Mouse (Mus musculus): ENCODE results near the gene Uqcc1.

Gene Uqcc1

GRCm38 (mm10) chr2:155929531-155930442 is at the start of gene Uqcc1:
Gene Uqcc1, minus strand, starts transcription at chr2:155930310.
- peak; percentile 87 for DNase-seq (ENCODE audit: low spot score)

- DNase-seq (ENCODE audit: low spot score): no peak
Observed at GRCm38 (mm10) chr2:155979328-155979991, 49.4 kb upstream of the Uqcc1 start.

DNA sequence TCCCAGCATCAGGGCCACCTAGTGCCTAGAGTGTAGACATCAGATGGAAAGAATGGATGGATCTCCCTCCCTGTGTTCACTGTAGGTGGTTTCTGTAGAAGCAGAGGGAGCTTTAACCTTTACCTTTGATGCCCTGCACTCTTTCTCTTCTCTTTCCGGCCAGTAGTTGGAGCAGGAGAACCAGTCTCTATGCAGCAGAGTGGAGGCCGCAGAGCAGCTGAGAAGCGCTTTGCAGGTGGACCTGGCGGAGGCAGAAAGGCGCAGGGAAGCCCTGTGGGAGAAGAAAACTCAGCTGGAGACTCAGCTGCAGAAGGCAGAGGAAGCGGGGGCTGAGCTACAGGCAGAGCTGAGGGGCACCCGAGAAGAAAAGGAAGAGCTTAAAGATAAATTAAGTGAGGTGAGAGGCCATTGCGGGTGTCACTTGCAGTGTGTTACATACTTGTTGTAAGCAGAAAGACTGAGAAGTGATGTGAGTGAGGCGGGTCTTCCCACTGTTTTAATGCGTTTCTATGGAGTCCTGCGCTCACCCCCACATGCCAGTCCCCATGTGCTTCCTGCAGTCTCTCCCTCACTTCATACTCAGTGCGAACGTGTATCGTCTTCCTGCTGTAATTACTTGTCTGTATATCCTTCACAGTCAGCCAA is 44.1 kb upstream of the Uqcc1 start:
- DNase-seq (ENCODE audit: low spot score): no peak

- DNase-seq (ENCODE audit: low spot score): no peak
Observed at GRCm38 (mm10) chr2:155973348-155973747, 43.2 kb upstream of the Uqcc1 start.

- DNase-seq (ENCODE audit: low spot score): no peak
Observed at GRCm38 (mm10) chr2:155962991-155963390, 32.9 kb upstream of the Uqcc1 start.

DNA sequence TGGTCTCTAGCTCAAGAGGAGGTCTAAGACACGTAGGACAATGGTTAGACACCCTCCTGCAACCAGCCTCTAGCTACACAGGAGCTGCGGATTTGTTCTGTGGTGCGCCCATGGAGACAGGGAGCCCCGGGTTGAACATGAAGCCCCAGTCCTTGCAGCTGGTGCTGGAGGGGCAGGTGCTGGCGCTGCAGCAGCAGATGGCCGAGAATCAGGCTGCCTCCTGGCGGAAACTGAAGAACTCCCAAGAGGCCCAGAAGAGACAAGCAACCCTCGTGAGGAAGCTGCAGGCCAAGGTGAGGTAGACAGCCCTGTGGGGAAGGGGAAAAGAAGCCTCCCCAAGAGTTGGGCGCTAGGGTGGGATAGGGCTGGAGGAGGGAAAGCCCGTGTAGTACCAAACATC is 31.8 kb upstream of the Uqcc1 start:
- DNase-seq (ENCODE audit: low spot score): no peak

GRCm38 (mm10) chr2:155959981-155960380 is 29.9 kb upstream of the Uqcc1 start:
- DNase-seq (ENCODE audit: low spot score): no peak

DNA sequence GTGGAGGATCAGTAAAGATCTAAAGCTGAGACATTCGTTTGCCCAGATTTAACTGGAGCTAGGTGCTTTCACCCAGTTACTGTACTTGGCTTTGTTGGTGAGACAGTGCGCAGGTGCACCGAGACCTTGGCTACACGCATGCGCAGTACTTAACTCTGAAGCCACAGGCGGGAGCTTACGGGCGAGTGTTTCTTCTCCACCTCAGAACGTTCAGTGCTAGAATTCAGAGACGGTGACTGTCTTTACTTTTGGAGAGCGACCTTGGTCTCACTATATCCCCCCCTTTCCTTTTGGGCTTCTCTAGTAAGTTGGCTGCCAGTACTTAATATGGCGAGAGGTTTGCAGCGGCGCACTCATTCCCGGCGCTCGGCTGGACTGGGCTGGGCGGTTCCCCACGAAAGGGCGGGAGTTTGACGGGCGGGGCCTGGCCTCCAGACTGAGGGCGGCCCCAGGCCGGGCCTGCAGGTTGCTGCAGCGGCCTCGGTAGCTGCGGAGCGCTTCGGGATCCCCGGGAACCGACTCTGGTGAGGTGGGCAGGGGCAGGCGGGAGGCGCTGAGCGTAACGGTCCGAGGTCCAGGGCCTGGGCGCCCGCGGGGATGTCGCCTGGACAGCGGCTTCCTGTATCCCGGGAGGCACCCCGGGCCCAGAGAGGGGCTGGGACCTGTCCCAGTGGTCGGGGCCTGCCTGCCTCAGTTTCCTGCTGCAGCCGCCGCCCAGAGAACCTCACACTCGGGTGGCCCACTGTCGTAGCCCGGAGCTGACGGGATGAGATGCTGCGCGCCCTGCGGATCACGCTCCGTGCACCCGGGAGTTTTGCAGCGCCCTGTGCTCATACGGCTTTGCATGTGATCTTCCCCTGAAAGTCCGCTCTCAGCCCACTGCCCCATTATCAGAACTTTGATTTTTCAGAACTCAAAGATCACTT is 26.3 kb upstream of the Uqcc1 start, which contains the start of gene Cep250:
Gene Cep250, plus strand, starts transcription at position 325 of the 926 bp plus-strand sequence.
- DNase-seq (ENCODE audit: low spot score): peak; percentile 81

- peak; percentile 29 for DNase-seq (ENCODE audit: low spot score)
Observed at GRCm38 (mm10) chr2:155952006-155952405, 21.9 kb upstream of the Uqcc1 start.

GRCm38 (mm10) chr2:155949362-155949761 is 19.3 kb upstream of the Uqcc1 start:
- no peak for DNase-seq (ENCODE audit: low spot score)

- DNase-seq (ENCODE audit: low spot score): no peak
Observed at GRCm38 (mm10) chr2:155947390-155948002, 17.4 kb upstream of the Uqcc1 start.

GRCm38 (mm10) chr2:155946499-155946898 is 16.4 kb upstream of the Uqcc1 start:
- no peak for DNase-seq (ENCODE audit: low spot score)

DNA sequence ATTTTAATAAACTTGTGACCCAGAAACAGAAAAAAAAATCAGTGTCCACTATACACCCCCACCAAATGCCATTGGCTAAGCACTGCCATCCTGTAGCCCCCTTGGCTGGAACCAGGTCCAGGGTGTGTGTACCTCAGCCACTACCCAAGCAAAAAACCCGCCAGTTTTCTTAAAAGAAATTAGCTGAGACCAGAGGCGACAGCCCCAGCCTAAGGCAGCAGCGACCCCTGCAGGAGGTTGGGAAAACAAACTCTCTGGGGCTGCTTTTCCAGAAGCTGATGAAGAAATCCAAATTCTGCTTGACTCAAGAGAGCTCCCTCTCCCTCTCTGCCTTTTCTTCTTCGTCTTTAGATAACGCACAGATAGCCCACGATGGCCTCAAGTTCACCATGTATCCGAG is 16.0 kb upstream of the Uqcc1 start:
- DNase-seq (ENCODE audit: low spot score): peak; percentile 79

- no peak for DNase-seq (ENCODE audit: low spot score)
Observed at GRCm38 (mm10) chr2:155945580-155945979, 15.5 kb upstream of the Uqcc1 start.

DNA sequence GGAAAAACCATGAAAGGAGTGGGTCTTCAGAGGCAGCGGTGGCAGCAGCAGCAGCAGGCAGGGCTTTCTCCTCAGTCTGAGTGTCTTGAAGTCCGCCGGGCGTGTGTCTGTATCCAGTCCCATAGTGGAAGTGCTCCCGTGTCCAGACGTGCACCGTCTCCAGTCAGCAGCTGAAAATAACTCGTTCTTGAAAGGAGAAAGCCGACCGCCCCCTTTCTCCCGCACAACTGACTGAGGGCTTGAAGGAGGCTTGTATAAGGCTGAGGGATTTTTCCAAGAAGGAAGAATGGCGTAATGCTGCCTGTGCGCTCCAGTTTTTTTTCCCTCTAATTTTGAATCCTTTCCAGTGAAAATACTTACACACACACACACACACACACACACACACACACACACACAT is 15.0 kb upstream of the Uqcc1 start, which contains the start of gene Gdf5:
Gene Gdf5, minus strand, starts transcription at position 244 of the 400 bp plus-strand sequence.
- DNase-seq (ENCODE audit: low spot score): no peak

GRCm38 (mm10) chr2:155944685-155945084 is 14.6 kb upstream of the Uqcc1 start:
- DNase-seq (ENCODE audit: low spot score): no peak

- no peak for DNase-seq (ENCODE audit: low spot score)
Observed at GRCm38 (mm10) chr2:155943463-155943862, 13.4 kb upstream of the Uqcc1 start.

GRCm38 (mm10) chr2:155941697-155942442 is 11.8 kb upstream of the Uqcc1 start:
- no peak for DNase-seq (ENCODE audit: low spot score)

- DNase-seq (ENCODE audit: low spot score): no peak
Observed at GRCm38 (mm10) chr2:155940681-155941080, 10.6 kb upstream of the Uqcc1 start, which contains the start of gene Gm15557. Gene Gm15557, plus strand, starts transcription at chr2:155940728.

- DNase-seq (ENCODE audit: low spot score): no peak
Observed at GRCm38 (mm10) chr2:155939897-155940529, 9.9 kb upstream of the Uqcc1 start.
